Mouse (Mus musculus) forebrain, embryonic 11.5 days (tissue): Measurements from ENCODE around the gene Nf2. TPM values are rescaled to one million over a fixed set of nuclear protein-coding genes. Genes with fewer than 3 reads are reported as not detected.
A peak's percentile ranks its signal among the peaks of the same experiment; 100 is the strongest.

Source experiments
- ATAC-seq: fragments of 200-750 bp; cut with Nextera tagmentation; replicated peaks from 2 replicates; pipeline ENCODE4 v1.8.0; 2017; ENCODE audit warnings: moderate TSS enrichment; ENCODE audit not compliant: low FRiP score
- DNase-seq: peaks from one replicate; pipeline ENCODE4 v3.0.0-alpha.2; 2017; ENCODE audit warnings: low spot score
- H3K27ac ChIP-seq: fragments of 300-500 bp; sonication (generic); 2 replicates; pipeline ENCODE4 v1.5.1; 2014; ENCODE audit warnings: low read depth, low read length
- H3K27me3 ChIP-seq: fragments of 300-500 bp; sonication (generic); 2 replicates; pipeline ENCODE4 v1.6.1; 2014; ENCODE audit warnings: mild to moderate bottlenecking, low read length, mixed read lengths; ENCODE audit not compliant: control insufficient read depth, insufficient read depth
- H3K36me3 ChIP-seq: fragments of 300-500 bp; sonication (generic); 2 replicates; pipeline ENCODE4 v1.6.1; 2014; ENCODE audit warnings: mild to moderate bottlenecking, low read length, moderate library complexity, mixed read lengths; ENCODE audit not compliant: control insufficient read depth, insufficient read depth
- H3K4me1 ChIP-seq: fragments of 300-500 bp; sonication (generic); replicated peaks from 2 replicates; pipeline ENCODE4 v1.6.1; 2014; ENCODE audit warnings: low read length, mixed read lengths; ENCODE audit not compliant: control insufficient read depth, insufficient read depth
- H3K4me2 ChIP-seq: fragments of 300-500 bp; sonication (generic); 2 replicates; pipeline ENCODE4 v1.6.1; 2014; ENCODE audit warnings: low read depth, mild to moderate bottlenecking, low read length, moderate library complexity, mixed read lengths; ENCODE audit not compliant: severe bottlenecking
- H3K4me3 ChIP-seq: fragments of 300-500 bp; sonication (generic); 2 replicates; pipeline ENCODE4 v1.5.1; 2014; ENCODE audit warnings: low read depth, low read length
- H3K9ac ChIP-seq: fragments of 300-500 bp; sonication (generic); 2 replicates; pipeline ENCODE4 v1.6.1; 2014; ENCODE audit warnings: low read length
- H3K9me3 ChIP-seq: fragments of 300-500 bp; sonication (generic); 2 replicates; pipeline ENCODE4 v1.6.1; 2016; ENCODE audit warnings: low read length, mixed read lengths; ENCODE audit not compliant: control insufficient read depth
- WGBS: fragments of 180-500 bp; shearing (Covaris S2); extraction: QIAGEN DNeasy Blood & Tissue Kit; methylation state at CpG from one replicate; pipeline ENCODE4 v1.1.7; 2014; 5-methylcytosine and 5-hydroxymethylcytosine counted together
- polyA plus RNA-seq: library from polyadenylated mRNA; unstranded; fragments of >200 nt; fragmentation: Nextera tagmentation; extraction: Ambion mirVana; gene quantifications from 2 replicates; pipeline ENCODE4 v1.2.1, GENCODE M21; 2014

Nf2 gene
- polyA plus RNA-seq, 1 experiment from 2014 or later: 57.4 TPM

GRCm38 (mm10) chr11:4745969-4746368, 103.4 kb downstream of the Nf2 start:
- DNase-seq: peak; percentile 69
- 0 out of 2 replicates have a peak, but pooled peaks have one; percentile 37 for ATAC-seq
- peak overlapping the region; percentile 52 for H3K4me3 ChIP-seq
- H3K4me2 ChIP-seq: peak overlapping the region; percentile 91
- H3K27ac ChIP-seq: no peak overlapping the region
- peak overlapping the region; percentile 47; the same call in 1 of the 2 replicates for H3K9ac ChIP-seq
- peaks cover 63% of the 10 kb centered on the region for H3K27me3 ChIP-seq
- no peaks in the 10 kb centered on the region for H3K9me3 ChIP-seq
- under 1% methylated on average over 35 of the region's 39 CpGs for WGBS
- H3K36me3 ChIP-seq: no peaks in the 10 kb centered on the region
- H3K4me1 ChIP-seq: peaks cover 12% of the 10 kb centered on the region

- no peak for DNase-seq
- no peaks in the 10 kb centered on the region for H3K36me3 ChIP-seq
- no peak for ATAC-seq
- peaks cover 12% of the 10 kb centered on the region for H3K4me1 ChIP-seq
- no peak overlapping the region for H3K4me2 ChIP-seq
- H3K4me3 ChIP-seq: no peak overlapping the region
- H3K27ac ChIP-seq: no peak overlapping the region
- H3K9me3 ChIP-seq: no peaks in the 10 kb centered on the region
- peaks cover 56% of the 10 kb centered on the region for H3K27me3 ChIP-seq
- 70% methylated on average over 6 of the region's 6 CpGs for WGBS
- H3K9ac ChIP-seq: no peak overlapping the region
Measured at GRCm38 (mm10) chr11:4744691-4745090, 104.6 kb downstream of the Nf2 start.

- no peak for ATAC-seq
Measured at GRCm38 (mm10) chr11:4740785-4741184, 108.6 kb downstream of the Nf2 start.

GRCm38 (mm10) chr11:4738719-4739118, 110.6 kb downstream of the Nf2 start:
- Histone ChIP-seq H3K9ac (no peak overlapping the region), H3K4me3 (no peak overlapping the region), H3K4me1 (no peaks in the 10 kb centered on the region; the same call in 1 of the 2 replicates), H3K9me3 (no peaks in the 10 kb centered on the region), H3K4me2 (no peak overlapping the region), H3K27me3 (no peaks in the 10 kb centered on the region), H3K36me3 (no peaks in the 10 kb centered on the region), H3K27ac (no peak overlapping the region)
- 93% methylated on average over 16 of the region's 16 CpGs for WGBS
- ATAC-seq: no peak
- DNase-seq: no peak

More at GRCm38 (mm10) chr11:4740785-4741184, 108.6 kb downstream of the Nf2 start:
- no peak overlapping the region for H3K4me3 ChIP-seq
- DNase-seq: no peak
- peaks cover 17% of the 10 kb centered on the region for H3K27me3 ChIP-seq
- H3K4me2 ChIP-seq: no peak overlapping the region
- WGBS: 75% methylated on average over 5 of the region's 5 CpGs
- peaks cover under 1% of the 10 kb centered on the region; the same call in 1 of the 2 replicates for H3K4me1 ChIP-seq
- H3K27ac ChIP-seq: no peak overlapping the region
- no peak overlapping the region for H3K9ac ChIP-seq
- no peaks in the 10 kb centered on the region for H3K9me3 ChIP-seq
- no peaks in the 10 kb centered on the region for H3K36me3 ChIP-seq

GRCm38 (mm10) chr11:4737682-4738081, 111.7 kb downstream of the Nf2 start:
- WGBS: 84% methylated on average over 10 of the region's 10 CpGs
- H3K4me2 ChIP-seq: no peak overlapping the region
- H3K9me3 ChIP-seq: no peaks in the 10 kb centered on the region
- H3K9ac ChIP-seq: no peak overlapping the region
- no peaks in the 10 kb centered on the region for H3K27me3 ChIP-seq
- no peaks in the 10 kb centered on the region for H3K36me3 ChIP-seq
- DNase-seq (no peak), ATAC-seq (no peak)
- no peak overlapping the region for H3K4me3 ChIP-seq
- no peaks in the 10 kb centered on the region; the same call in 1 of the 2 replicates for H3K4me1 ChIP-seq
- no peak overlapping the region for H3K27ac ChIP-seq

- H3K9ac ChIP-seq: no peak overlapping the region
- H3K27ac ChIP-seq: no peak overlapping the region
- H3K27me3 ChIP-seq: no peaks in the 10 kb centered on the region
- DNase-seq (no peak), ATAC-seq (no peak)
- H3K36me3 ChIP-seq: no peaks in the 10 kb centered on the region
- H3K9me3 ChIP-seq: no peaks in the 10 kb centered on the region
- no peak overlapping the region for H3K4me3 ChIP-seq
- WGBS: 38% methylated on average over 6 of the region's 6 CpGs
- no peak overlapping the region for H3K4me2 ChIP-seq
- H3K4me1 ChIP-seq: no peaks in the 10 kb centered on the region; the same call in 1 of the 2 replicates
Measured at GRCm38 (mm10) chr11:4736355-4736754, 113.0 kb downstream of the Nf2 start.

- Histone ChIP-seq H3K4me2 (no peak overlapping the region), H3K27me3 (no peaks in the 10 kb centered on the region), H3K4me3 (no peak overlapping the region), H3K36me3 (no peaks in the 10 kb centered on the region), H3K9me3 (no peaks in the 10 kb centered on the region), H3K4me1 (no peaks in the 10 kb centered on the region; the same call in 1 of the 2 replicates), H3K27ac (no peak overlapping the region), H3K9ac (no peak overlapping the region)
- DNase-seq: peak; percentile 71
- no peak for ATAC-seq
- 40% methylated on average over 12 of the region's 12 CpGs for WGBS
Measured at GRCm38 (mm10) chr11:4734179-4734578, 115.2 kb downstream of the Nf2 start.

- Histone ChIP-seq H3K9ac (no peak overlapping the region), H3K36me3 (no peaks in the 10 kb centered on the region), H3K9me3 (no peaks in the 10 kb centered on the region), H3K27me3 (no peaks in the 10 kb centered on the region), H3K4me2 (no peak overlapping the region), H3K4me1 (no peaks in the 10 kb centered on the region; the same call in 1 of the 2 replicates), H3K4me3 (no peak overlapping the region), H3K27ac (no peak overlapping the region)
- DNase-seq: no peak
- no peak for ATAC-seq
- WGBS: 76% methylated on average over 7 of the region's 7 CpGs
Measured at GRCm38 (mm10) chr11:4731781-4732180, 117.6 kb downstream of the Nf2 start.

GRCm38 (mm10) chr11:4730913-4731312, 118.4 kb downstream of the Nf2 start:
- WGBS: 85% methylated on average over 5 of the region's 5 CpGs
- Histone ChIP-seq H3K9me3 (no peaks in the 10 kb centered on the region), H3K27ac (no peak overlapping the region), H3K36me3 (no peaks in the 10 kb centered on the region), H3K9ac (no peak overlapping the region), H3K27me3 (no peaks in the 10 kb centered on the region), H3K4me3 (no peak overlapping the region), H3K4me2 (no peak overlapping the region), H3K4me1 (no peaks in the 10 kb centered on the region; the same call in 1 of the 2 replicates)
- ATAC-seq (no peak), DNase-seq (no peak)
